Mouse (Mus musculus): ENCODE results near the gene Ppil2. TPM values are rescaled to one million over a fixed set of nuclear protein-coding genes. Genes with fewer than 3 reads are reported as not detected.
A peak's percentile ranks its signal among the peaks of the same experiment; 100 is the strongest.

The Ppil2 gene
- total and polyA plus RNA-seq, 2 experiments from 2014 or later, result 104 to 111 TPM

DNA sequence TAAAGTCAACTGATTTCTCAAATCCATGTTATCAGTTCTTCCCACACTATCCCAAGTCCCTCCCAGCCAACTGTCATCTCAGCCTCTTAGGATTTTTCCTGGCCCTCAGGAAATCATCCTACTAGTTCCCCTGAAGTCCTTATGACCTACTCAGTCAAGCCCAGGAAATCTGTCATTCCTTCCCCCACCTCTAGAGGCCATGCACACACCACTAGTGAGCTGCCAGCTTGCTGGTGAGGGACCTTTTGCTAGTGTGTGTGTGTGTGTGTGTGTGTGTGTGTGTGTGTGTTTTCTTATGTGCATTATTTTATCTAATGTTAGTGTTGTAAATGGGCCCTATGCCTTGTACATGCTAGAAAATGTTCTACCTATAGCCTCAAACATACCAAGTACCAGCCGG is 16.2 kb upstream of the Ppil2 start:
- H3K9me3 ChIP-seq (ENCODE audit: low read length), result no peaks in the 10 kb centered on the region
- peak; percentile 60 for TF ChIP-seq CTCF (IDR thresholded peaks at IDR 0.05; ENCODE audit: low read depth)
- no peak overlapping the region for H3K4me2 ChIP-seq (ENCODE audit: low read depth)
- 92% methylated on average over 1 of the region's 1 CpGs for WGBS
- H3K27ac ChIP-seq (ENCODE audit: low read depth, low read length), result no peak overlapping the region
- no peaks in the 10 kb centered on the region for H3K27me3 ChIP-seq (ENCODE audit: insufficient read depth, low read length)
- H3K4me1 ChIP-seq (ENCODE audit: insufficient read depth), result 0 out of 2 replicates have a peak, but pooled peaks cover 7% of the 10 kb centered on the region
- no peak for DNase-seq
- no peak for ATAC-seq
- H3K4me3 ChIP-seq (ENCODE audit: low read depth, low read length), result no peak overlapping the region
- no peak overlapping the region for H3K9ac ChIP-seq
- H3K36me3 ChIP-seq (ENCODE audit: insufficient read depth), result no peaks in the 10 kb centered on the region

DNA sequence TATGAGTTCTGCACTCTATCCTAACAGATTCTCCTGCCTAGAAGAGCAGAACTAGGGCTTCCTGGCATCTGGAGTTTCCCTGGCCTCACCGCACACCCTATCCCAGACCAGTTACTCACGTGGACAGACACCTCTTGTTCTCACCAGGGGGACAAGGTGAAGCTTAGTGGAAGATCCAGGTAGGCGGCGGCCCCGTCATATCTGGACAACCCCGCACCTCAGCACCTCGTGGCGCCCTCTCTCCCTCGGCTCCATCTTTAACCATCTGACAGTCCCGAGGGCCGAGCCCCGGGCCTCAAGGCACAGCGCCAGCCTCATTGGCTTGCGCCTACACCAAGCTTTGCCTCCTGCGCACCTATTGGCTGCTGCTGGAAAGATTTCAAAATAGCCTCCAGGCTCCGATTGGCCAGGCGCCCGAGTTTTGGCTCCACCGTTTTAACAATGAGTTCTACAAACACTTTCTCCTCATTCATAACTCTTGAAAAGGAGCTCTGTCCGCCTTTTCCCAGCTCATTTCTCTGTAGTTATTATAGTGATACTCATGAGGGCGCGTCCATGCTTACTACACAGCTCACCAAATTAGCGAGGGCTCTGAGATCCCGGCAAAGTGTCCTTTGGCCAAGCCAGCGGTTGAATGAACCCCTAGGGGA is 13.9 kb upstream of the Ppil2 start, which contains the start of gene 2610318N02Rik:
TSS of gene 2610318N02Rik (minus strand) at position 297 of the 650 bp plus-strand sequence.
- ATAC-seq (peak; percentile 89), DNase-seq (peak; percentile 85)
- TF ChIP-seq CTCF (IDR thresholded peaks at IDR 0.05; ENCODE audit: low read depth), result 0 out of 2 replicates have a peak, but pooled peaks have one; percentile 4
- peak within 1 kb of the TSS; percentile 31; the same call in 1 of the 2 replicates for H3K9ac ChIP-seq
- H3K4me2 ChIP-seq (ENCODE audit: low read depth), result peak within 1 kb of the TSS; percentile 53
- no peaks in the 10 kb centered on the region for H3K9me3 ChIP-seq (ENCODE audit: low read length)
- under 1% methylated on average over 25 of the region's 25 CpGs for WGBS
- H3K4me1 ChIP-seq (ENCODE audit: insufficient read depth), result 0 out of 2 replicates have a peak, but pooled peaks cover 7% of the 10 kb centered on the region
- no peak within 1 kb of the TSS for H3K27ac ChIP-seq (ENCODE audit: low read depth, low read length)
- no peaks in the 10 kb centered on the region for H3K27me3 ChIP-seq (ENCODE audit: insufficient read depth, low read length)
- no peaks in the 10 kb centered on the region for H3K36me3 ChIP-seq (ENCODE audit: insufficient read depth)
- H3K4me3 ChIP-seq (ENCODE audit: low read depth, low read length), result peak within 1 kb of the TSS; percentile 27

DNA sequence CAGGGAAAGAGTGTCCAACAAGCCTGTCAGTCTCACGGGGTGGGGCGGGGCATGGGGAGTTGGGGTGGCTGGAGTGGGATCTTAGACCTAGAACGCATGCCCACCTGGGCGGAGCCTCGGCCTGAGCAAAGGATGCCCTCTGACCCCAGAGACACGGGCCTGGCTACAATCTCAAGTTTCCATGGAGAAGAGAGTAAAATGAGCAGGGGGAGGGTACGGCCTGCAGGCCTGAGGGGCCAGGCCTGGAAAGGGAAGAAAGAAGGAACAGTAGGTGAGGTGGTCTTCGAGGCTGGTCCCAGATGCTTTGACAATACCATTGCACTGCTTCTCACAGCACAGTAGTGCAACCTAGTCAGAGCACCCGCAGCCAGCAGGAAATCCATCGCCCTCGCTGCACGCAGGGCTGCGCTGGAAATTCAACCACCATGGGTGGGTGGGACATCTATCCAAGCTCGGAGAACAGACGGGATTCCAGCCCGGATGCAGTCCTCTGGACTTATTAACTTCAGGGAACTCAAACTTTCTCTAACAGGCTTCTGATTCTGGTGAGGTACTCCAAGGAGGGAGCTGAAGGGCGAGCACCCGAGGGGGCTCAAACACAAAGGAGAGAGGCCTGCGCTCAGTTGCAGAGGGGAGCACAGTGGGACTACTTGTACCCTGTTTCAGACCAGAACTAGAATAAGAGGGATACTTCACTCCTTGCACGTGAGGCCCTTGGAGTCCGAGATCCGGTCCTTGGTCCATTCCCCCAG is 13.2 kb upstream of the Ppil2 start:
- Histone ChIP-seq H3K36me3 (ENCODE audit: insufficient read depth) (no peaks in the 10 kb centered on the region), H3K9me3 (ENCODE audit: low read length) (no peaks in the 10 kb centered on the region), H3K9ac (peak overlapping the region; percentile 31; the same call in 1 of the 2 replicates), H3K27me3 (ENCODE audit: insufficient read depth, low read length) (no peaks in the 10 kb centered on the region), H3K4me3 (ENCODE audit: low read depth, low read length) (peak overlapping the region; percentile 27), H3K4me2 (ENCODE audit: low read depth) (peak overlapping the region; percentile 53), H3K27ac (ENCODE audit: low read depth, low read length) (no peak overlapping the region), H3K4me1 (ENCODE audit: insufficient read depth) (0 out of 2 replicates have a peak, but pooled peaks cover 7% of the 10 kb centered on the region)
- whole genome bisulfite sequencing, result 4% methylated on average over 22 of the region's 22 CpGs
- TF ChIP-seq CTCF (IDR thresholded peaks at IDR 0.05; ENCODE audit: low read depth), result no peak
- DNase-seq (no peak), ATAC-seq (peak; percentile 9; the same call in 1 of the 2 replicates)

DNA sequence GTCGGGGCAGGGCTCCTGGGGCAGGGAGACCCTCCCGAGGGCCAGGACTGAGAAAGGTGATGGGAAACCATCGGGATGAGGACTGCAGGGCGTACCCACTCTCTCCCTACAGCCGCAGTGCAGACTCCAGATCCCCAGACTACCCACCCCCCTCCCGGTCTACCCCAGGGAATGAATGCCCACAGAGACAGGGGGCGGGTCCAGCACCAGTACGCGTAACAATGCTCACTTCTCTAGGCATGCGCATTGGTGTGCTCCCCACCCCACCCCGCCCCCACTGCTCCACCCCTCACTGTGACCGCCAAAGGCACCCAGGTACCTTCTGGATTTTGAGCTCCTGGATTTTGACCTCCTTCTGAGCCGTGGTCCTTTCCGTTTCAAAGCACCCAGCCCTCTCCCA is 10.5 kb upstream of the Ppil2 start:
- WGBS, result 38% methylated on average over 14 of the region's 14 CpGs
- 0 out of 2 replicates have a peak, but pooled peaks cover 7% of the 10 kb centered on the region for H3K4me1 ChIP-seq (ENCODE audit: insufficient read depth)
- H3K27me3 ChIP-seq (ENCODE audit: insufficient read depth, low read length), result no peaks in the 10 kb centered on the region
- peak overlapping the region; percentile 34 for H3K4me2 ChIP-seq (ENCODE audit: low read depth)
- H3K27ac ChIP-seq (ENCODE audit: low read depth, low read length), result no peak overlapping the region
- H3K4me3 ChIP-seq (ENCODE audit: low read depth, low read length), result peak overlapping the region; percentile 14
- no peak overlapping the region for H3K9ac ChIP-seq
- DNase-seq (no peak), ATAC-seq (peak; percentile 47; the same call in 1 of the 2 replicates)
- H3K36me3 ChIP-seq (ENCODE audit: insufficient read depth), result no peaks in the 10 kb centered on the region
- no peaks in the 10 kb centered on the region for H3K9me3 ChIP-seq (ENCODE audit: low read length)
- TF ChIP-seq CTCF (IDR thresholded peaks at IDR 0.05; ENCODE audit: low read depth), result no peak

DNA sequence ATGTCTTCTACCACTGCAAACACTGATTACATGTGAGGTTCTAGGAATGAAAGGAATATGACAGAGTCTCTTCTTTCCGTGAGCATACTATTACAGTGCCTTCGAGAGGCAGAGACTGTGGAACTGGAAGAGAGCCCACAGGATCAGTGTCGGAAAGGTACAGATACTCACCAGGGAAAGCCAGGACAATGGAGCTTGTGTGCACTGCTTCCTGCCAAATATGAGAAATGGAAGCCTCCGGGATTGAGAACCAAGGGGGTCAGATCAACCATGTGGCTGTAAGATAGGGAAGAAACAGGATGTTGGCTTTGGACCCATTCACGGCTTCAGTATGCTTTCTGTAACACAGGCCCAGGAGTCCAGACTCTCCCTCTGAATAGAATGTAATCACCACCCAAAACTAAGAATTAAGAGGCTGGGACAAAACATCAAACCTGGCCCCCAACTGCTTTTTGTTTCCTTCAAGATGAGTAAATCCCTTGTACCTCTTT is 6.3 kb upstream of the Ppil2 start:
- Histone ChIP-seq H3K4me1 (ENCODE audit: insufficient read depth) (no peaks in the 10 kb centered on the region), H3K4me3 (ENCODE audit: low read depth, low read length) (no peak overlapping the region), H3K27ac (ENCODE audit: low read depth, low read length) (no peak overlapping the region), H3K36me3 (ENCODE audit: insufficient read depth) (no peaks in the 10 kb centered on the region), H3K27me3 (ENCODE audit: insufficient read depth, low read length) (no peaks in the 10 kb centered on the region), H3K9me3 (ENCODE audit: low read length) (no peaks in the 10 kb centered on the region), H3K9ac (no peak overlapping the region), H3K4me2 (ENCODE audit: low read depth) (no peak overlapping the region)
- ATAC-seq (no peak), DNase-seq (no peak)
- TF ChIP-seq CTCF (IDR thresholded peaks at IDR 0.05; ENCODE audit: low read depth), result no peak
- WGBS, result 84% methylated on average over 5 of the region's 5 CpGs

DNA sequence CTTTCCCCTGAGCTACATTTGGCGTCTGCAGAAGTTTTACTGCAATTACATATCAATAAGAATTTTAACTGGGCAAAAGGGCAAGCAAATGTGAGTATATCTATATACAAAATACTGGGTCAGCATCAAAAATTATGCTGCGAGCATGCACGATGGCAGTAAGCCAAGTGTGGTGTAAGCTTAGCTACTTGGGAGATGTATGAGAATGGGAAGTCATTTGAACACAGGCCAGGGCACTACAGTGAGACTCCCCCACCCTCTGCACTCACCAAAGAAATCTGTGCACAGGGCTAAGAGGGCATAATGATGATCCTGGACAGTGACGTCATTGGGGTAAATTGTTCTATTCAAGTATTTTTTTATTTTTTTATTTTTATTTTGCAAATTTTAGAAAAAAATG is 6.5 kb downstream of the Ppil2 start:
- Histone ChIP-seq H3K9me3 (ENCODE audit: low read length) (no peaks in the 10 kb centered on the region), H3K27me3 (ENCODE audit: insufficient read depth, low read length) (no peaks in the 10 kb centered on the region), H3K36me3 (ENCODE audit: insufficient read depth) (peaks cover 52% of the 10 kb centered on the region), H3K4me2 (ENCODE audit: low read depth) (no peak overlapping the region), H3K4me1 (ENCODE audit: insufficient read depth) (no peaks in the 10 kb centered on the region), H3K4me3 (ENCODE audit: low read depth, low read length) (no peak overlapping the region), H3K9ac (no peak overlapping the region), H3K27ac (ENCODE audit: low read depth, low read length) (no peak overlapping the region)
- ATAC-seq (no peak), DNase-seq (no peak)
- 68% methylated on average over 4 of the region's 4 CpGs for WGBS
- TF ChIP-seq CTCF (IDR thresholded peaks at IDR 0.05; ENCODE audit: low read depth), result no peak

Measured in forebrain, postnatal 0 days (tissue).